10 mouse cellular contexts compared by ENCODE assay signal in genomic region chr5:148819423-148819822, GRCm38 (mm10).
DNase-seq lines count a peak whose midpoint lies in the region; ATAC-seq and TF ChIP-seq lines count a peak whose summit lies in the region.
"Had no signal": no experiment of that assay in that cellular context is flagged by ENCODE, and none has a peak within 500 bp of the region (broad histone marks: within the 10 kb centered on the region; RNA-seq: fewer than 3 reads in every experiment).

No protein-coding gene starts in this region.

- H3K9ac ChIP-seq in lung, embryonic 14.5 days, result no peak overlapping the region

- H3K36me3 ChIP-seq in lung, embryonic 14.5 days (ENCODE audit: insufficient read depth), result no peaks in the 10 kb centered on the region
- H3K36me3 ChIP-seq in splenic B cell, adult 2 months (ENCODE audit: control insufficient read depth, insufficient read depth, low read length, poor library complexity, severe bottlenecking), result no peaks in the 10 kb centered on the region

- TF ChIP-seq CTCF in lung, embryonic 14.5 days (IDR thresholded peaks at IDR 0.05; ENCODE audit: low read depth), result no peak
- no peak for TF ChIP-seq CTCF in lung, adult 2 months (IDR thresholded peaks at IDR 0.05; ENCODE audit: insufficient read depth, low read length)

- ATAC-seq in lung, embryonic 14.5 days (ENCODE audit: insufficient read depth), result no peak
- peak; percentile 66 for ATAC-seq in erythroblast, adult 5-6 weeks (replicated peaks; ENCODE audit: low FRiP score, poor library complexity, severe bottlenecking)

- peaks cover 8% of the 10 kb centered on the region for H3K4me1 ChIP-seq in lung, embryonic 14.5 days (ENCODE audit: insufficient read depth)
- peaks cover 5% of the 10 kb centered on the region for H3K4me1 ChIP-seq in lung, adult 2 months (ENCODE audit: control insufficient read depth, insufficient read depth, low read length)

- H3K4me2 ChIP-seq in lung, embryonic 14.5 days, result no peak overlapping the region

- 26% methylated on average over 6 of the region's 6 CpGs for WGBS in lung, embryonic 14.5 days
- WGBS in lung, adult 2 months, result 19% methylated on average over 6 of the region's 6 CpGs

- no peak for TF ChIP-seq POLR2A in lung, adult 2 months (IDR thresholded peaks at IDR 0.05; ENCODE audit: borderline replicate concordance, extremely low read depth, low read depth, low read length)

- H3K27me3 ChIP-seq in lung, embryonic 14.5 days (ENCODE audit: insufficient read depth, low read length), result no peaks in the 10 kb centered on the region
- no peaks in the 10 kb centered on the region for H3K27me3 ChIP-seq in splenic B cell, adult 2 months (ENCODE audit: control insufficient read depth, insufficient read depth, low read length, poor library complexity, severe bottlenecking)

- intact Hi-C loops in left cerebral cortex, postnatal 10 days (cut with DNase I), result no loop called here

- H3K4me3 ChIP-seq in lung, embryonic 14.5 days (ENCODE audit: low read depth, low read length), result no peak overlapping the region
- no peak overlapping the region for H3K4me3 ChIP-seq in lung, adult 2 months (replicated peaks; ENCODE audit: extremely low read depth, low read depth, low read length)
- H3K4me3 ChIP-seq: erythroblast, embryonic 14.5 days; myocyte had no signal

- DNase-seq in lung, embryonic 14.5 days, result peak; percentile 76
- DNase-seq in lung, adult 2 months, result no peak
- DNase-seq in liver, result peak; percentile 50
- peak; percentile 63 for DNase-seq in splenic B cell, adult 2 months (ENCODE audit: low read depth, low spot score)
- DNase-seq in gastrocnemius, postnatal 4 days (ENCODE audit: low spot score in 2 of 2), result no peak
- no peak for DNase-seq in urinary bladder, postnatal 4 days (ENCODE audit: low spot score in 2 of 2)
- no peak for DNase-seq in left cerebral cortex, postnatal 10 days (ENCODE audit: extremely low spot score in 1 of 2, low spot score in 2 of 2)

- no peaks in the 10 kb centered on the region for H3K9me3 ChIP-seq in lung, embryonic 14.5 days (ENCODE audit: low read depth, low read length)

- H3K27ac ChIP-seq in lung, embryonic 14.5 days (ENCODE audit: low read depth), result no peak overlapping the region

Comparison
In these comparisons a context has a peak if more than half of its experiments do, and no peak if none do; other contexts are left out.
1. DNase-seq: peak in lung, embryonic 14.5 days (single experiment), liver (single experiment) and splenic B cell, adult 2 months (single experiment); none in lung, adult 2 months (single experiment), gastrocnemius, postnatal 4 days (0 of 2), urinary bladder, postnatal 4 days (0 of 2) and left cerebral cortex, postnatal 10 days (0 of 2).